Mouse (Mus musculus): ENCODE results near the gene Cntrl.

The Cntrl gene

GRCm38 (mm10) chr2:35174100-35174499 lies 64.8 kb downstream of the Cntrl start:
- DNase-seq (ENCODE audit: low spot score in 2 of 2) = no peak

GRCm38 (mm10) chr2:35175281-35176065 lies 66.2 kb downstream of the Cntrl start:
- no peak for DNase-seq (ENCODE audit: low spot score in 2 of 2)

- no peak for DNase-seq (ENCODE audit: low spot score in 2 of 2)
These were observed 68.9 kb downstream of the Cntrl start for GRCm38 (mm10) chr2:35178153-35178552.

- no peak for DNase-seq (ENCODE audit: low spot score in 2 of 2)
These were observed 73.9 kb downstream of the Cntrl start for GRCm38 (mm10) chr2:35183115-35183673.

GRCm38 (mm10) chr2:35188929-35189328 lies 79.6 kb downstream of the Cntrl start:
- DNase-seq (ENCODE audit: low spot score in 2 of 2) = no peak

GRCm38 (mm10) chr2:35193976-35194375 lies 84.7 kb downstream of the Cntrl start:
- no peak for DNase-seq (ENCODE audit: low spot score in 2 of 2)

- DNase-seq (ENCODE audit: low spot score in 2 of 2) = peak; percentile 41 to 54
These were observed 86.6 kb downstream of the Cntrl start for GRCm38 (mm10) chr2:35195626-35196544.

- DNase-seq (ENCODE audit: low spot score in 2 of 2) = no peak
These were observed 90.2 kb downstream of the Cntrl start for GRCm38 (mm10) chr2:35199541-35199940.

GRCm38 (mm10) chr2:35199971-35200897 lies 90.9 kb downstream of the Cntrl start:
- peak; percentile 36 to 43 for DNase-seq (ENCODE audit: low spot score in 2 of 2)

- peak; percentile 99 to 100 for DNase-seq (ENCODE audit: low spot score in 2 of 2)
These were observed 91.8 kb downstream of the Cntrl start, which contains the start of gene Rab14 for GRCm38 (mm10) chr2:35200898-35201668. Gene Rab14, minus strand, starts transcription at chr2:35201120.

GRCm38 (mm10) chr2:35203729-35204128 lies 94.4 kb downstream of the Cntrl start:
- DNase-seq (ENCODE audit: low spot score in 2 of 2) = no peak

- DNase-seq (ENCODE audit: low spot score in 2 of 2) = no peak
These were observed 97.5 kb downstream of the Cntrl start for GRCm38 (mm10) chr2:35206761-35207160.

- no peak for DNase-seq (ENCODE audit: low spot score in 2 of 2)
These were observed 98.8 kb downstream of the Cntrl start for GRCm38 (mm10) chr2:35208054-35208453.

- peak; percentile 57 to 65 for DNase-seq (ENCODE audit: low spot score in 2 of 2)
These were observed 99.8 kb downstream of the Cntrl start for GRCm38 (mm10) chr2:35208931-35209665.

- DNase-seq (ENCODE audit: low spot score in 2 of 2) = no peak
These were observed 102.4 kb downstream of the Cntrl start for GRCm38 (mm10) chr2:35211681-35212080.

GRCm38 (mm10) chr2:35213345-35213910 lies 104.1 kb downstream of the Cntrl start:
- no peak for DNase-seq (ENCODE audit: low spot score in 2 of 2)

GRCm38 (mm10) chr2:35214881-35215358 lies 105.6 kb downstream of the Cntrl start:
- DNase-seq (ENCODE audit: low spot score in 2 of 2) = peak; percentile 61 to 62

GRCm38 (mm10) chr2:35215363-35215762 lies 106.1 kb downstream of the Cntrl start:
- DNase-seq (ENCODE audit: low spot score in 2 of 2) = no peak

GRCm38 (mm10) chr2:35216701-35217100 lies 107.4 kb downstream of the Cntrl start:
- DNase-seq (ENCODE audit: low spot score in 2 of 2) = no peak

All from spleen, postnatal 36 days (tissue).